Mouse (Mus musculus) forebrain, embryonic 12.5 days (tissue): ENCODE results near the gene Pik3r5. TPM values are rescaled to one million over a fixed set of nuclear protein-coding genes. Genes with fewer than 3 reads are reported as not detected.

Source experiments
- ATAC-seq: fragments of 200-750 bp; cut with Nextera tagmentation; 2 replicates; pipeline ENCODE4 v1.8.0; 2017; ENCODE audit warnings: moderate TSS enrichment; ENCODE audit not compliant: low FRiP score
- H3K27ac ChIP-seq: fragments of 300-500 bp; sonication (generic); 2 replicates; pipeline ENCODE4 v1.5.1; 2016; ENCODE audit warnings: mild to moderate bottlenecking
- H3K27me3 ChIP-seq: fragments of 300-500 bp; sonication (generic); 2 replicates; pipeline ENCODE4 v1.6.1; 2016; ENCODE audit warnings: mild to moderate bottlenecking
- H3K36me3 ChIP-seq: fragments of 300-500 bp; sonication (generic); replicated peaks from 2 replicates; pipeline ENCODE4 v1.6.1; 2016; ENCODE audit warnings: mild to moderate bottlenecking
- H3K4me1 ChIP-seq: fragments of 300-500 bp; sonication (generic); 2 replicates; pipeline ENCODE4 v1.6.1; 2016
- H3K4me2 ChIP-seq: fragments of 300-500 bp; sonication (generic); 2 replicates; pipeline ENCODE4 v1.6.1; 2016; ENCODE audit warnings: mild to moderate bottlenecking, moderate library complexity
- H3K4me3 ChIP-seq: fragments of 300-500 bp; sonication (generic); replicated peaks from 2 replicates; pipeline ENCODE4 v1.5.1; 2016; ENCODE audit warnings: mild to moderate bottlenecking
- H3K9ac ChIP-seq: fragments of 300-500 bp; sonication (generic); 2 replicates; pipeline ENCODE4 v1.6.1; 2016; ENCODE audit warnings: mild to moderate bottlenecking
- H3K9me3 ChIP-seq: fragments of 300-500 bp; sonication (generic); 2 replicates; pipeline ENCODE4 v1.6.1; 2016
- WGBS: fragments of 180-500 bp; shearing (Covaris S2); methylation state at CpG from one replicate; pipeline ENCODE4 v1.1.7; 2016; 5-methylcytosine and 5-hydroxymethylcytosine counted together
- polyA plus RNA-seq: library from polyadenylated mRNA; unstranded; fragments of >200 nt; fragmentation: Nextera tagmentation; extraction: Ambion mirVana; gene quantifications from 2 replicates; pipeline ENCODE4 v1.2.1, GENCODE M21; 2016

Pik3r5 gene
- polyA plus RNA-seq, 1 experiment from 2014 or later = 0.29 TPM

GRCm38 (mm10) chr11:68407266-68407926 lies 24.5 kb upstream of the Pik3r5 start:
- Histone ChIP-seq H3K36me3 (no peaks in the 10 kb centered on the region), H3K27me3 (peaks cover 34% of the 10 kb centered on the region), H3K4me1 (no peaks in the 10 kb centered on the region), H3K27ac (no peak overlapping the region), H3K9me3 (no peaks in the 10 kb centered on the region), H3K9ac (no peak overlapping the region), H3K4me2 (no peak overlapping the region), H3K4me3 (no peak overlapping the region)
- 67% methylated on average over 11 of the region's 11 CpGs for WGBS
- ATAC-seq = no peak

GRCm38 (mm10) chr11:68408127-68408526 lies 23.8 kb upstream of the Pik3r5 start:
- 47% methylated on average over 2 of the region's 2 CpGs for WGBS
- no peak overlapping the region for H3K4me2 ChIP-seq
- H3K9ac ChIP-seq = no peak overlapping the region
- ATAC-seq = peak; percentile 78
- peaks cover 27% of the 10 kb centered on the region for H3K27me3 ChIP-seq
- H3K9me3 ChIP-seq = no peaks in the 10 kb centered on the region
- no peak overlapping the region for H3K4me3 ChIP-seq
- H3K4me1 ChIP-seq = no peaks in the 10 kb centered on the region
- no peaks in the 10 kb centered on the region for H3K36me3 ChIP-seq
- H3K27ac ChIP-seq = no peak overlapping the region

- no peaks in the 10 kb centered on the region for H3K4me1 ChIP-seq
- 69% methylated on average over 3 of the region's 3 CpGs for WGBS
- H3K9ac ChIP-seq = no peak overlapping the region
- H3K9me3 ChIP-seq = 0 out of 2 replicates have a peak, but pooled peaks cover 3% of the 10 kb centered on the region
- no peak overlapping the region for H3K4me3 ChIP-seq
- H3K36me3 ChIP-seq = no peaks in the 10 kb centered on the region
- H3K27me3 ChIP-seq = no peaks in the 10 kb centered on the region; the same call in 1 of the 2 replicates
- H3K4me2 ChIP-seq = no peak overlapping the region
- no peak for ATAC-seq
- no peak overlapping the region for H3K27ac ChIP-seq
These were observed 14.9 kb upstream of the Pik3r5 start for GRCm38 (mm10) chr11:68417001-68417400.

- Histone ChIP-seq H3K4me3 (no peak overlapping the region), H3K4me1 (no peaks in the 10 kb centered on the region), H3K9me3 (0 out of 2 replicates have a peak, but pooled peaks cover 3% of the 10 kb centered on the region), H3K36me3 (no peaks in the 10 kb centered on the region), H3K9ac (no peak overlapping the region), H3K4me2 (no peak overlapping the region), H3K27ac (no peak overlapping the region), H3K27me3 (no peaks in the 10 kb centered on the region; the same call in 1 of the 2 replicates)
- WGBS = 44% methylated on average over 9 of the region's 9 CpGs
- ATAC-seq = no peak
These were observed 14.1 kb upstream of the Pik3r5 start for GRCm38 (mm10) chr11:68417831-68418230.

GRCm38 (mm10) chr11:68425492-68426315 lies 6.2 kb upstream of the Pik3r5 start:
- Histone ChIP-seq H3K9ac (no peak overlapping the region), H3K4me1 (peaks cover 15% of the 10 kb centered on the region; the same call in 1 of the 2 replicates), H3K4me2 (no peak overlapping the region), H3K9me3 (no peaks in the 10 kb centered on the region), H3K36me3 (no peaks in the 10 kb centered on the region), H3K27me3 (peaks cover 7% of the 10 kb centered on the region), H3K4me3 (no peak overlapping the region), H3K27ac (no peak overlapping the region)
- WGBS = 31% methylated on average over 8 of the region's 8 CpGs
- no peak for ATAC-seq

DNA sequence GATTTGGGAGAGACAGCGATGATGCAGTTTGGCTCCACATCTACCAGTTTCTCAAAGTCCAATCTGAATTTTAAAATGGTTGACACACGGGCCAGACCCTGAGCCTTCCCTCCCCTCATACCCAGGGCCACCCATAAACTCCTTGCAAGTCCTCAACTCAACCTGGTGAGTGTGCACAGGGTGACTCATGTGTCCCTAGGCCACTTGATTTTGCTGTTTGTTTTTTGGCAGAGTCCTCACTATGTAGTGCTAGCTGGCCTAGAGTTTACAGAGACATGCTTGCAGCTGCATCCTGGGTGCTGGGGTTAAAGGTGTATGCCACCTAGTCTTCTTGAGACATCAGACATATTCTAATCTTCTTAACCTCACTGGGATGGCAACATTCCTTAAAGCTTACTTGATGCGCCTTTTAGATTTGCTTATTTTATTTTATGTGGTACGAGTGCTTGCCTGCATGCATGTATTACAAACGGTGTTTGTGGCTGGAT lies 4.8 kb upstream of the Pik3r5 start:
- no peak overlapping the region for H3K4me2 ChIP-seq
- no peaks in the 10 kb centered on the region for H3K9me3 ChIP-seq
- peaks cover 15% of the 10 kb centered on the region for H3K27me3 ChIP-seq
- no peak for ATAC-seq
- no peak overlapping the region for H3K9ac ChIP-seq
- H3K4me3 ChIP-seq = no peak overlapping the region
- no peak overlapping the region for H3K27ac ChIP-seq
- no peaks in the 10 kb centered on the region for H3K36me3 ChIP-seq
- peaks cover 20% of the 10 kb centered on the region for H3K4me1 ChIP-seq
- 80% methylated on average over 5 of the region's 5 CpGs for WGBS

DNA sequence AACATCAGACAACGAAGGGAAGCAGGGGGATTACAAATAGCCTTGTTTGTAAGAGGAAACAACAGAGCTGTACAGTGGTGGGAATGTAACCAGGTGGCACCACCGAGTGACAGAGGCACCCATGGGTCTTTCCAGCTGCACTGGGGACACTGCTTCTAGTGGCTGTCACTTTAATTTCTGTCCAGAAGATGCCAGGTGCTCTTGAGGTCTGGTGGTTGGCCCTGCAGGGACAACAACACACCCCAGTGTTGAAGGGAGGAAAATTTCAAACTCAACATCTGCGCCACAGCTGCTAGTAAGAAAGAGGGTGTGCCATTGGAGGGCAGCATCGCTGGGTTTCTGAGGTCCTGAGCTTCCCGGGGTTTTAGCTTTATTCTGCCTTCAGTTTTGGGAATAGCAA lies 1.3 kb upstream of the Pik3r5 start:
- no peak overlapping the region for H3K4me2 ChIP-seq
- peaks cover 23% of the 10 kb centered on the region for H3K4me1 ChIP-seq
- no peak for ATAC-seq
- no peaks in the 10 kb centered on the region for H3K36me3 ChIP-seq
- H3K27me3 ChIP-seq = peaks cover 26% of the 10 kb centered on the region
- no peaks in the 10 kb centered on the region for H3K9me3 ChIP-seq
- no peak overlapping the region for H3K9ac ChIP-seq
- H3K27ac ChIP-seq = no peak overlapping the region
- WGBS = 74% methylated on average over 5 of the region's 5 CpGs
- no peak overlapping the region for H3K4me3 ChIP-seq

DNA sequence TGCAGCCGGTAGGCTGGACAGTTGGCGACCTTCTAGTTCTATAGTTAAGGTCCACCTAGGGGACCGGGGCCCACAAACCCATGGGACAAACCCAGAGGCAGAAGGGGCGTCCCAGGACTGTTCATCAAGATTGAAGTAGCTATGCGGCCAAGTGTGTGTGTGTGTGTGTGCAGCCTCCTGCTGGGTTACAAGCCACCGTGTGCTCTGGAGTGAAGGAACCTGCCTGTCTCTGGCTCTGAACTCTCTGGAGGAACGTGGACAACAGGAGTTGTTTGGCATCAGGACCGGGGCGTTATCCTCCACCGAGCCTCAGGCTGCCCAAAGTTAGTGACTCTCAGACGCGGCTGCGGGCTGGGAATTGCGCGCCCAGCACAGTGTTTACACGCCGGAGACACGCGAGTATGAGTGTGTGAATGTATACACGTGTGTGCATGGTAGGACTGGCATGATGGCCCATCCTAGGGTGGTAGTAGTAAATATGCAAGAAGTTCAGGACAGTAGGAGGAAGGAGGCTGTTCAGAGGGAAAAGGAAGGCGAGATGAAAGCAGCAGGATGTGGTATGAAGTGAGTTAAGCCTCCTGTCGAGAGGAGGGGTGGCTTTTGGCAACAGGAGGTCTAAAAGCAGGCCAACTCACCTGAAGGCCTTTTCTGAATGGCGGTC lies 570 bp downstream of the Pik3r5 start:
- no peak for ATAC-seq
- WGBS = 34% methylated on average over 23 of the region's 23 CpGs
- no peak overlapping the region for H3K27ac ChIP-seq

DNA sequence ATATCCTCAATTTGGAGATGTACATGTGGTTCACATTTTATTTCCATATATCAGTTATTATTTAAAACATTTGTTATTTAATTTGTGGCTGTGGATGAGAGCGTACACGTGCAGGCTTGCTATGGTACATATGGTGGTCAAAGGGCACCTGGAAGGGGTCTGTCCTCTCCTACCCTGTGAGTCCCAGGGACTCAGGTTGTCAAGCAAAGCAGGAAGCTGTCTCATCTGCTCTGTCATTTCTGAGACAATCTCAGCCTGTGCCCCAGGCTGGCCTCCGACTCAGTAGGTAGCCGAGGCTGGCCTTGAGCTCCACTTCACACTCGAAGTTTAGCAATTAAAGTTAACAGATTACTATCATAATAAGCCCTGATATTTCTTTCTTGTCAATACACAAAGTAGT lies 1.6 kb downstream of the Pik3r5 start:
- peaks cover 26% of the 10 kb centered on the region for H3K27me3 ChIP-seq

More for the DNA sequence above, 570 bp downstream of the Pik3r5 start:
- peak overlapping the region; percentile 56 for H3K4me2 ChIP-seq
- peaks cover 26% of the 10 kb centered on the region for H3K27me3 ChIP-seq
- H3K4me1 ChIP-seq = peaks cover 12% of the 10 kb centered on the region
- H3K9ac ChIP-seq = peak overlapping the region; percentile 39; the same call in 1 of the 2 replicates
- H3K9me3 ChIP-seq = no peaks in the 10 kb centered on the region
- H3K36me3 ChIP-seq = no peaks in the 10 kb centered on the region
- H3K4me3 ChIP-seq = peak overlapping the region; percentile 42

DNA sequence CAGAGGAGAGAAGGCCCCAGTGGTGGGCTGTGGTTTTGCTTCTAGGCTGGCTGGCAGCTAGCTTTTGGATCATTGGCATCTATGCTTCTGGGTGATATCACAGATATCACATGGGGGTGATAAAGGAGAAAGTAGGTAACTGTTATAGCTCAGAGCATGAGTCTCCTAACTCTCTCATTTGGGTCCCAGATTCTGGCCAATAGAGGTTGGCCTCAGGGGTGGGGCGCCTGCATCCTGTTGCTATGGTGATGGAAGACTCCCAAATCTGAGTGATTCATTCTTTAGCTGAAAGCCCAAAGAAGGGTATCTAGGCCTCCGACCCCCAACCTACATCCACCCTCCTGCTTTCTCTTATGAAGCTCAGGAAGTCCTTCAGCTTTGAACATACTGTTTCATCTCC lies 2.8 kb downstream of the Pik3r5 start:
- Histone ChIP-seq H3K9me3 (no peaks in the 10 kb centered on the region), H3K27me3 (peaks cover 26% of the 10 kb centered on the region), H3K4me3 (no peak overlapping the region), H3K9ac (no peak overlapping the region), H3K36me3 (no peaks in the 10 kb centered on the region), H3K4me1 (peaks cover 12% of the 10 kb centered on the region), H3K27ac (no peak overlapping the region), H3K4me2 (no peak overlapping the region)
- ATAC-seq = no peak
- WGBS = 92% methylated on average over 2 of the region's 2 CpGs

More for the DNA sequence above, 1.6 kb downstream of the Pik3r5 start:
- no peak for ATAC-seq
- Histone ChIP-seq H3K36me3 (no peaks in the 10 kb centered on the region), H3K4me1 (peaks cover 12% of the 10 kb centered on the region), H3K27ac (no peak overlapping the region), H3K4me3 (no peak overlapping the region), H3K9ac (no peak overlapping the region), H3K9me3 (no peaks in the 10 kb centered on the region), H3K4me2 (no peak overlapping the region)
- 87% methylated on average over 5 of the region's 5 CpGs for WGBS

- Histone ChIP-seq H3K9ac (no peak overlapping the region), H3K36me3 (no peaks in the 10 kb centered on the region), H3K27ac (no peak overlapping the region), H3K4me3 (no peak overlapping the region), H3K4me1 (peaks cover 12% of the 10 kb centered on the region), H3K4me2 (no peak overlapping the region), H3K27me3 (peaks cover 23% of the 10 kb centered on the region), H3K9me3 (no peaks in the 10 kb centered on the region)
- 97% methylated on average over 4 of the region's 4 CpGs for WGBS
- ATAC-seq = no peak
These were observed 3.7 kb downstream of the Pik3r5 start for GRCm38 (mm10) chr11:68435601-68436000.

- ATAC-seq = no peak
- H3K27ac ChIP-seq = no peak overlapping the region
- no peak overlapping the region for H3K4me3 ChIP-seq
- WGBS = 84% methylated on average over 5 of the region's 5 CpGs
- H3K4me1 ChIP-seq = peaks cover 12% of the 10 kb centered on the region
- H3K4me2 ChIP-seq = no peak overlapping the region
- H3K27me3 ChIP-seq = peaks cover 15% of the 10 kb centered on the region
- no peak overlapping the region for H3K9ac ChIP-seq
- no peaks in the 10 kb centered on the region for H3K36me3 ChIP-seq
- H3K9me3 ChIP-seq = no peaks in the 10 kb centered on the region
These were observed 4.5 kb downstream of the Pik3r5 start for GRCm38 (mm10) chr11:68436376-68436775.
